Mouse (Mus musculus) intestine, embryonic 16.5 days (tissue): ENCODE measurements around the gene Arcn1. TPM values are rescaled to one million over a fixed set of nuclear protein-coding genes. Genes with fewer than 3 reads are reported as not detected.

Source experiments
- ATAC-seq: fragments of 200-750 bp; cut with Nextera tagmentation; 2 replicates; pipeline ENCODE4 v1.8.0; 2017; ENCODE audit warnings: moderate TSS enrichment, moderate library complexity
- H3K27ac ChIP-seq: fragments of 300-500 bp; sonication (generic); 2 replicates; pipeline ENCODE4 v1.5.1; 2014; ENCODE audit warnings: mild to moderate bottlenecking, low read length
- H3K27me3 ChIP-seq: fragments of 300-500 bp; sonication (generic); replicated peaks from 2 replicates; pipeline ENCODE4 v1.6.1; 2014; ENCODE audit warnings: low read length, control low read depth, mixed read lengths; ENCODE audit not compliant: control insufficient read depth, insufficient read depth
- H3K36me3 ChIP-seq: fragments of 300-500 bp; sonication (generic); 2 replicates; pipeline ENCODE4 v1.6.1; 2014; ENCODE audit warnings: low read length, control low read depth; ENCODE audit not compliant: control insufficient read depth, insufficient read depth
- H3K4me1 ChIP-seq: fragments of 300-500 bp; sonication (generic); 2 replicates; pipeline ENCODE4 v1.6.1; 2014; ENCODE audit warnings: low read length, control low read depth, mixed read lengths; ENCODE audit not compliant: control insufficient read depth, insufficient read depth
- H3K4me2 ChIP-seq: fragments of 300-500 bp; sonication (generic); 2 replicates; pipeline ENCODE4 v1.6.1; 2014; ENCODE audit warnings: low read depth, low read length, control low read depth
- H3K4me3 ChIP-seq: fragments of 300-500 bp; sonication (generic); 2 replicates; pipeline ENCODE4 v1.5.1; 2014; ENCODE audit warnings: mild to moderate bottlenecking, low read length
- H3K9ac ChIP-seq: fragments of 300-500 bp; sonication (generic); 2 replicates; pipeline ENCODE4 v1.6.1; 2014; ENCODE audit warnings: low read depth, low read length
- H3K9me3 ChIP-seq: fragments of 300-500 bp; sonication (generic); 2 replicates; pipeline ENCODE4 v1.6.1; 2016; ENCODE audit warnings: low read length, control low read depth; ENCODE audit not compliant: control insufficient read depth
- WGBS: fragments of 180-500 bp; shearing (Covaris S2); extraction: QIAGEN DNeasy Blood & Tissue Kit; methylation state at CpG from one replicate; pipeline ENCODE4 v1.1.7; 2014; 5-methylcytosine and 5-hydroxymethylcytosine counted together
- polyA plus RNA-seq: library from polyadenylated mRNA; unstranded; fragments of >200 nt; fragmentation: Nextera tagmentation; extraction: Ambion mirVana; gene quantifications from 2 replicates; pipeline ENCODE4 v1.2.1, GENCODE M21; 2015

The Arcn1 gene
- polyA plus RNA-seq, 1 experiment from 2014 or later: 187 TPM

DNA sequence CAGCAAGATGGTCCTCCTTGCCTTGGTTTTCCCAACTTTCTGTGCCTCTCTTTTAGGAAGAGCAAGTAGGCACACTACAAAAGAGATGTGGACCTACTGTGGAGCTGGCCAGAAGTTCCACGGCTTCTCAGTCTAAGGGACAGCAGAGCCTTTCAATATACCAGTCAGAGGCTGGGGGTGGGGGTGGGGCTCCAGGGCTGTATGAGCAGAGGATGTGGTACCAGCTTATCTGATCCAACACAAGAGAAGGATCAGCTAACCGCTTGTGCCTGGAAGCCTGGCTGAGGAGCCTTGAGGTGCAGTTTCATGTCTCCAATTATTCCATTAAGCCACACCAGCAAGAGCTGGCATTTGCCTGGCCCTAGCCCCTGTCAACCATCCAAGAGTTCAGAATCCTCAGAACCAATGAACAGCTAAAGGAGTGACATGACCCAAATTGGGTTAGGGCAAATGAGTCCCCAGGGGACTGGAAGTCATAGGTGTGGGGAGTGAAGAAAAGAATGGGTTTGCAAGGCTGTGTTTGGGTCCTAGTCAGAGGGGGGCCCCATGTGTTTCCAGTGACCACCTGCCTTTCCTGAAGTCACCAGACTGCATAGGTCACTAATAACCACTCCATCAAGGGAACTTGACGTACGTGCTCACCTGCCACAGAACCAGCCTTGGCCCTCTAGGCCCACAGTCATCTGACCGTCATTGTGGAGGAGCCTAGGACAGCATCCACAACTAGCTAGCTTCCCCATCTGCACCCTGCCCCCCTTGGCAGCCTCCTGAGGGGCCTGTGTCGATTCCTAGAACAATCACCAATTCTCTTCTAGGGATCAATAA is 50.4 kb downstream of the Arcn1 start:
- H3K36me3 ChIP-seq: no peaks in the 10 kb centered on the region
- no peak overlapping the region for H3K27ac ChIP-seq
- no peak for ATAC-seq
- H3K4me3 ChIP-seq: no peak overlapping the region
- H3K9me3 ChIP-seq: no peaks in the 10 kb centered on the region
- no peak overlapping the region for H3K4me2 ChIP-seq
- H3K27me3 ChIP-seq: no peaks in the 10 kb centered on the region
- no peak overlapping the region for H3K9ac ChIP-seq
- peaks cover 14% of the 10 kb centered on the region for H3K4me1 ChIP-seq
- WGBS: 81% methylated on average over 6 of the region's 6 CpGs

DNA sequence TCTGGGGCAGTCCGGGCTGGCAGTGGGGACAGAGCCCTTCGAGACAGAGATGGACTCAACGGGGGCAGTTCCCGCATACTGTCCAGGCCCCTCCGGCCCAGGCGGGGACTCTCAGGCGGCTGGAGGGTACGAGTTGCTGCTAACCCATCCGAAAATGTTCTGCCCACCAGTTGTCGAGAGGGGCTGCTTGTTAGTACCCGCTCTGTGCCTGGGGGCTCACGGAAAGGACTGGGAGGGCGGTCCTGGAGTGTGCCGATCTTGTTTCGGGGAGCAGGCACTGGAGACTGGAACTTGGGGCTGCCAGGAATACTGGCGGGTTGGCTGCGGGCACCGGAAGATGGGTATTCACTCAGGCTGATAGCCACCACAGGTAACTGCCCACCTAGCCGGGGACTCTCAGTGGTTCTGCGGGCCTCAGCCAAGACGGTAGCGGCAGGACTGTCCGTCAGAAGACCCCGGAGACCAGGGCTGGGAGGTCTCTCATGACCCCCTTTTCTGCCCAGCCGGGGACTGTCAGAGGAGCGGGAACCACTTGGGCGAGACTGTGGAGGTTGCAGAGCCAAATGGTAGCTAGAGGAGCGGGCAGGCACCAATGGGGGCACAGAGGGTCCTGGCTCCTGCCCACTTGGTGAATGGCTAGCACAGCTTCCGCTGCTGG is 51.8 kb downstream of the Arcn1 start:
- WGBS: 96% methylated on average over 29 of the region's 29 CpGs
- no peaks in the 10 kb centered on the region for H3K27me3 ChIP-seq
- peaks cover 12% of the 10 kb centered on the region for H3K4me1 ChIP-seq
- H3K4me3 ChIP-seq: no peak overlapping the region
- 0 out of 2 replicates have a peak, but pooled peaks cover under 1% of the 10 kb centered on the region for H3K36me3 ChIP-seq
- H3K4me2 ChIP-seq: no peak overlapping the region
- no peaks in the 10 kb centered on the region for H3K9me3 ChIP-seq
- H3K9ac ChIP-seq: no peak overlapping the region
- ATAC-seq: no peak
- no peak overlapping the region for H3K27ac ChIP-seq

DNA sequence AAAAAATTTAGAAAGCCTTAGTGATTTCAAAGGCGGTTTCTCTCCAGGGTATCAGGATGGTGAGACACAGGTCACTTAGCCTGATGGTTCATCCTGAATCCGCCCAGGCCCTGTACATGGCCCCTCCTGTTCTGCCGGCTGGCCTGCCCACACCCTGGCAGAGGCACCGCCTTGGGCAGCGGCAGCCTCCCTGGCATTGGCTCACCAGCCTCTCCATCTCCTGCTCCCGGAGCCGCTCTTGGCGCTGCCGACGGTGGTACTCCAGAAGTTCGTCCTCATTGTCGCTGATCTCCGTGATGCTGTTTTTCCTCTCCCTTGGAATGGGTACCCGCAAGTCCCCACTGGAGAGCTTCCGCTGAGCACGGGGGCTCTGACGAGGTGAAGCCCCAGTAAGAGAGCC is 52.5 kb downstream of the Arcn1 start:
- Histone ChIP-seq H3K4me1 (peaks cover 5% of the 10 kb centered on the region), H3K9ac (no peak overlapping the region), H3K9me3 (no peaks in the 10 kb centered on the region), H3K36me3 (0 out of 2 replicates have a peak, but pooled peaks cover 3% of the 10 kb centered on the region), H3K4me2 (no peak overlapping the region), H3K27me3 (no peaks in the 10 kb centered on the region), H3K4me3 (no peak overlapping the region), H3K27ac (no peak overlapping the region)
- ATAC-seq: no peak
- 87% methylated on average over 17 of the region's 17 CpGs for WGBS

DNA sequence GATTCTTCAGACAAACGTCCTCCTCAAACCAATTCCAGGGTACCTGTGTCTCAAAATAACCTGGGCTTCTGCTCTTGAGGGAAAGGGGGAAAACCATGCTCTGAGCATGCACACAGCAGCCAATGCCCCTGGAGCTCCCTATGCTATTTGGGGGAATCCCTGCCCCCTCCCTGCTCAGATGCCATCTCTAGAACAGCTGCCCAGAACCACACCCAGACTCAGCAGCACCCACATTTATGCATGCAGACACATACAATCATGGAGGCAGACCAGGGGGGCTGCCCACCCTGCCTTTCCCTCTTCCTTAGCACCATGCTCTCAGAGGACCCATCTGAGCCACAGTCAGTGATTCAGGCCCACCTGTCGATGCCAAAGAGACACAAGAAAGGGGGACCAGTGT is 54.1 kb downstream of the Arcn1 start:
- 0 out of 2 replicates have a peak, but pooled peaks cover 3% of the 10 kb centered on the region for H3K36me3 ChIP-seq
- 65% methylated on average over 2 of the region's 2 CpGs for WGBS
- ATAC-seq: no peak

DNA sequence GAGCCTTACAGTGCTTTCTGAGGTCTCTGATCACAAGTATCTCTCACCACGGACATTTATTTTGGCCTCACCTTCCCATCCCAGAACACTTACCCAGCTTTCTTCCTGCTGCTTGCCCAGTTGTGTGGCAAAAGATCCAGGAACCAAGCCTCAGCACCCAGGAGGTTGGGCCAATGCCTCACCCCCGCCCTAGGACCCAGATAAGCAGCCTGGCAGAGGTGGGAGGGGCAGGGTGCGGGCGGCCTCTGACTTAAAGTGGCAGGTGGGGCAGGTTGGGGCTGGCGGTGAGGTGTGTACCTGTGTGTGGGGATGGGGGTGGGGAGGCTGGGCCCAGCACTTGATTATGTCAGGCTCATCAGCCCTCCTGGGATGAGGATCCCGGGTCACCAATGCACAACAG is 54.6 kb downstream of the Arcn1 start:
- no peaks in the 10 kb centered on the region for H3K9me3 ChIP-seq
- ATAC-seq: peak; percentile 56
- H3K4me1 ChIP-seq: peaks cover 15% of the 10 kb centered on the region
- no peak overlapping the region for H3K9ac ChIP-seq
- H3K27me3 ChIP-seq: no peaks in the 10 kb centered on the region
- no peak overlapping the region for H3K4me3 ChIP-seq
- H3K36me3 ChIP-seq: 0 out of 2 replicates have a peak, but pooled peaks cover 3% of the 10 kb centered on the region
- H3K4me2 ChIP-seq: no peak overlapping the region
- 51% methylated on average over 6 of the region's 6 CpGs for WGBS
- no peak overlapping the region for H3K27ac ChIP-seq

More for the DNA sequence above, 54.1 kb downstream of the Arcn1 start:
- Histone ChIP-seq H3K4me3 (no peak overlapping the region), H3K9me3 (no peaks in the 10 kb centered on the region), H3K27ac (no peak overlapping the region), H3K4me1 (peaks cover 11% of the 10 kb centered on the region), H3K4me2 (no peak overlapping the region), H3K9ac (no peak overlapping the region), H3K27me3 (no peaks in the 10 kb centered on the region)

DNA sequence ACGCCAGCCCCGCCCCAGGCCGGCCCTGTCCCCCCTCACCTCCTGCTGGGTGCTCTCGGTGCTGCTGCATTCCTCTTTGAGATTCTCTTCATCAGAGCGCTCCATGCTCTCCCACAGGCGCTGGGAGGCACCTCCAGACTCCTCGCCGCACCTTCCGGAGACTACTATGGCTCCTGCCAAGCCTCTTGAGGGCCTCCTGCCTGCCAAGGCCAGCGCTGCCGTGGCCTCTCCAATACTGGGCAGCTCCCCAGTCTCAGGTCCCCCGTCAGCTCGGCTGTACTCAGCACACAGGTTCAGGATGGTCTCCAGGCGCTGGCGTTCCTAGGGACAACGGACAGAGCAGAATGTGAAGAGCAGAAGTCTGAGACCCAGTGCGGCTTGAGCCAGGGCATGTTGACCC is 56.0 kb downstream of the Arcn1 start:
- 62% methylated on average over 17 of the region's 17 CpGs for WGBS
- Histone ChIP-seq H3K27ac (no peak overlapping the region), H3K9me3 (no peaks in the 10 kb centered on the region), H3K9ac (no peak overlapping the region), H3K4me2 (no peak overlapping the region), H3K36me3 (0 out of 2 replicates have a peak, but pooled peaks cover 3% of the 10 kb centered on the region), H3K4me1 (peaks cover 21% of the 10 kb centered on the region), H3K27me3 (no peaks in the 10 kb centered on the region), H3K4me3 (no peak overlapping the region)
- ATAC-seq: no peak

DNA sequence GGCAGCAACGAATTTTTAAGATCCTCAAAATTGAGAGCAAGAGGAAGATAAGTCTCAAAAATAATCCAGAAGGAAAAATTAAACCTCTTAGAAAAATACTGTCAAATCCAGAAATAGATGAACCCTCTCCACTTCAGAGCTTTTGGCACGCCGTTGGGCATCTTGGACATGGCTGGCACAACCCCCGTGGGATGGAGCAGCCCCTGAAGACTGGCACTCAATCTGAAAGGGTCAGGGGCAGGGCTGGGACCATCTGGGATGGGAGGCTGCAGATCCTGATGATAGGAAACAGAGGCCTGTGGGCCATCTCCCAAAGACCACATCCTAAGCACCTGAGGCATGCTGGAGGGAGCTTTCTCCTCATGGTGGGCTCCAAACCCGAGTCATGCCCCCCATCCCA is 57.4 kb downstream of the Arcn1 start:
- peaks cover 21% of the 10 kb centered on the region for H3K4me1 ChIP-seq
- ATAC-seq: no peak
- no peak overlapping the region for H3K9ac ChIP-seq
- H3K4me2 ChIP-seq: no peak overlapping the region
- 77% methylated on average over 5 of the region's 5 CpGs for WGBS
- H3K27me3 ChIP-seq: no peaks in the 10 kb centered on the region
- H3K36me3 ChIP-seq: 0 out of 2 replicates have a peak, but pooled peaks cover 3% of the 10 kb centered on the region
- no peak overlapping the region for H3K27ac ChIP-seq
- H3K4me3 ChIP-seq: no peak overlapping the region
- no peaks in the 10 kb centered on the region for H3K9me3 ChIP-seq

DNA sequence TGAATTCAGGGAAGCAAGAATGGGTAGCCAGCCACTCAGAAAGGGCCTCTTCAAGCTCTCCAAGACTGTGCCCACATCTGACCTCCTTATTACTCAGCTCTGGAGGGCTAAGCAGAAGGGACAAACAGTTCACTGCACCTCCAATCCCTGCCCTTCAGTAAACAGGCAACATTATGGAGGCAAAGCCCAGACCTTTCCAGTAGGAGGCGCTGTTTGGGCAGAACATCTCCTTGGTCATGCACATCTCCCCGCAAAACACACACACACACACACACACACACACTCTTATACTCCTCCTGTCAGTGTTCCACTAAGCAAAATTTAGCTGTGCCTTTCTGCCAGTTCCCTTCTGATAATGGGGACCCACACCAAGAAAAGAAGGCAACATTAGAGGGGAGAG is 58.0 kb downstream of the Arcn1 start:
- WGBS: 60% methylated on average over 2 of the region's 2 CpGs
- Histone ChIP-seq H3K9ac (no peak overlapping the region), H3K4me2 (no peak overlapping the region), H3K4me1 (peaks cover 21% of the 10 kb centered on the region), H3K9me3 (no peaks in the 10 kb centered on the region), H3K27me3 (no peaks in the 10 kb centered on the region), H3K27ac (no peak overlapping the region), H3K36me3 (0 out of 2 replicates have a peak, but pooled peaks cover 3% of the 10 kb centered on the region), H3K4me3 (no peak overlapping the region)
- ATAC-seq: no peak

DNA sequence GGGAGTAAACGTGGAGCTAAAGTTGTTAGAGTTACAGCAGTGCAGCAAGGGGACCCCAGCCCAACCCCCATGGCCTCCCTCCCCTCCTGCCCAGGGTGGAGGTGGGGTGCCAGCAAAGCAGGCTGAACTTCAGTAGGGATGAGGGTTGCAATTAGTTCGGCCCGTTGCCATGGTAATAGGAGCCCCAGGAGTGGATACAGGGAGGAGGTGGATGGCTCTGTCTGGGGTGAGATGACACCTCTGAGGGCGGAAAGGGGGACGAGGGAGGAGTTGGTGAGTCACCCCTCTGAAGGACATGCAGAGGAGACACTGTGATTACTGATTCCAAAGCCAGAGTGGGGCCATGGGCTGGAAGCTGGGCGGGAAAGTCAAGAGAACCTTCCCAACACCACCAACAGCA is 58.7 kb downstream of the Arcn1 start:
- Histone ChIP-seq H3K4me1 (peaks cover 21% of the 10 kb centered on the region), H3K36me3 (0 out of 2 replicates have a peak, but pooled peaks cover 3% of the 10 kb centered on the region), H3K27me3 (no peaks in the 10 kb centered on the region), H3K27ac (no peak overlapping the region; the same call in 1 of the 2 replicates), H3K9ac (peak overlapping the region; percentile 65; the same call in 1 of the 2 replicates), H3K4me2 (peak overlapping the region; percentile 77), H3K4me3 (peak overlapping the region; percentile 52), H3K9me3 (no peaks in the 10 kb centered on the region)
- ATAC-seq: no peak
- WGBS: 32% methylated on average over 6 of the region's 6 CpGs
